Mouse (Mus musculus) lung, postnatal 36 days (tissue): ENCODE measurements around the gene Npm1.

Source experiments
- DNase-seq: peaks from one replicate; pipeline ENCODE4 v3.0.0; 2022; ENCODE audit warnings: mixed read lengths

The Npm1 gene

GRCm38 (mm10) chr11:33162998-33163506 is at the start of gene Npm1:
TSS of gene Npm1 (minus strand) at chr11:33163206.
- DNase-seq = peak; percentile 99

DNA sequence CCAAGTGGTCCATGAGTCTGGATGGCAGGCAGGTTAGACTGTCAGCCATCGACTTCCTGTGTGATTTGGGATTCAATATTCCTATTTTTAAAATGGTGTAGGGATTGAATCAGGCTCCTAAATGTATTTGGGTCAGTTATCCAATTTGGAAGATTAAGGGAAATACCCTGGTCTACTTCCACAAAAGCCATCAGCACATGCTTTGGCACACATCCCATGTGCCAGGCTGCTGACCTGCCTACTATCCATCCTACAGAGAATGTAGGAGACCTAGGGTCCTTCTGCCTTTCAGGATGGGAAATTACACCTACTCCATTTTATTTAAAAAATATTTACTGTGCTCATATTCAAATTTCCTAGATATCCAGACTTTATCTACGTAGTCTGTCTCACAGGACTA is 44.4 kb upstream of the Npm1 start:
- DNase-seq = no peak

DNA sequence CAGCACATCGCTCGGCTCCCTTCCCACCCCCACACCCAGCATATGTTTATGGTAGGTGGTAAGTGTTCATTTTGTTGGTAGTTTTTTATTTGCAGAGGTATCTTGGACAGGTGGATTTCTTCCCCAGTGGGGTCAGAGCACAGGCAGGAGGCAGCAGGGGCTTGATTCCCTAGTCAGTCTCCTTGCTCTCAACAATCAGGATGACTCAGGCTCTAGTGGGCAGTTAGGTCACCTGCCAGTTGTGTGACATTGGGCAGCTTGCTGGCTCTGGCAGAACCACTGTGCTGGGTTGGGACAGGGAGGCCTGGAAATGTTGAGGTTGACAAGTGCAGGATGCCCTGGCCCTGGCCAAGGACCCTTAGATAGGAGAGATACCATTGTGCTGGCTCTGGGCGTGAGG is 42.0 kb upstream of the Npm1 start:
- DNase-seq = no peak

DNA sequence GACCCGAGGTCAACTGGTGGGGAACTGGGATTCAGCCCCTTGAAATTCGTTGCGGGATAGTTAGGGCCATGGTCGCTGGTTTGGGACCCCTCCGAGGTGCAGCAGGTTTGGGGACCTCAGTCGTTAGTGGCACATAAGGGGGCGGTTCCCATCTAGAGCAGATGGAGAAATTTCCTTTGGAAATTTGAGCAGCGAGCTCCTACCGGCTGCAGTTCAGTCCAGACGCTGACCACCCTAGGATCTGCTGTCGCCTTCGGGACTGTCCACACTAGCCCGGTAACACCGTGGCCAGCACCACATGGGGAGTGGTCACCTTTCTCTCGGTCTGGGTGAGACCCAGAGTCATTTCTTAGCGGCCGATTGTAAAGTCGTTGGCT is 41.3 kb upstream of the Npm1 start:
- DNase-seq = no peak

DNA sequence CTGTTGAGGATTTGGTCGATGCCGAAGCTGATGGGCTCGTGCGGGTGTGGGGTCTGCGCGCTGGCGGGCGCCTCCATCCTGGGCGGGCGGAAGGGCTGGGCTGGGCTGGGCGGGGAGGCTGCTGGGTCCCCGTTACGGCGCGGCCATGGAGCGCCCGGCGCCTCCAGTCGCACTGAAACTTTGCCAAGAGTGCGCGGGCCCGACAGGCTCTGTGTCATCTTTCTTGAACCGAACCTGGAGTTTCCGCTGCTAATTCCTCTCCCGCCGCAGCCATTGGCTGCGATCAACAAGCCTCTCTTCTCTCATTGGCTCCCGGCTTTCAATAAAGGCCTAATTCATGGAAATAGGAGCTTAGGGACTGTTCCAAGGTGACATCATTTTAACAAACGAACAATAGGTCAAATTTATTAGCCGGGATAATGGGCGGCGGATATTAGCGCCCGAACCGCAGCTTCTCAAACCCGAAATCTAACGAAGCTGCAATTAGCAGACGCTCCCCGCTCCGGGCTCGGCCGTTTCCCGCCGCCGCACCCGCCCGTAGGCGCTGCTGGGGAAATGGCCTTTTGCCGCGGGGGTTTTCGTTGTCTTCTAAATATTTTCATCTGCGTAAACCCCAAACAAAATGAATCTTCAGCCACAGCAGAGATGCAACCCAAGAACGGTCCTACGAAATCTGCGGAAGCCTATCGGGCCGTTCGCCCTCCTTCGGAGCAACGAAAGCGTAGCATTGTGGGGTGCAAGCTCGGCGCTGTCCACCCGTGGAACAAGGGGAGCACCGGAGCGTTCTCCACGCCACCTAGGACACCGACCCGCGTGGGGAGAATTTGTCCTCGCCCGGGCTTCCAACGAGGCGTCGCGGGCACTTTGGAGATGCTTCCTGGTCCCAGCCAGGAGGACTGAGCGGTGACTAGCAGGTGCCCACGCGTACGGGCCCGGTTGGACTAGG is 40.6 kb upstream of the Npm1 start, which contains the start of gene Tlx3:
Gene Tlx3 (minus strand): TSS at position 207 of the 946 bp plus-strand sequence.
- DNase-seq = no peak

- DNase-seq = no peak
Observed at GRCm38 (mm10) chr11:33202972-33203371, 40.0 kb upstream of the Npm1 start.

DNA sequence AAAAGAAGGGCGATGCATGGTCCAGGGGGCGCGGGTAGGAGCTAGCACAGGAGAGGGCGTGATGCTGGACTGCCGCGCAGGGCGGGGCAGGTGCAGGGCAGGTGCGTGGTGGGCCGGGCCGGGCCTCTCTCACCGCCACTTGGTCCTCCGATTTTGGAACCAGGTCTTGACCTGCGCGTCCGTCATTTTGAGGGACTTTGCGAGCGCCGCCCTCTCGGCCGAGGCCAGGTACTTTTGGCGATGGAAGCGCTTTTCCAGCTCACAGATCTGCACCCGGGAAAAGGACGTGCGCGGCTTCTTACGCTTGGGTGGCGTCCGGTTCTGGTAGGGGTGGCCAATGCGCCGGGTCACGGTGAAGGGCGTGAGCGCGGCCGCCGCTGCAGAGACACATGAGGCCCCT is 39.3 kb upstream of the Npm1 start:
- DNase-seq = no peak

DNA sequence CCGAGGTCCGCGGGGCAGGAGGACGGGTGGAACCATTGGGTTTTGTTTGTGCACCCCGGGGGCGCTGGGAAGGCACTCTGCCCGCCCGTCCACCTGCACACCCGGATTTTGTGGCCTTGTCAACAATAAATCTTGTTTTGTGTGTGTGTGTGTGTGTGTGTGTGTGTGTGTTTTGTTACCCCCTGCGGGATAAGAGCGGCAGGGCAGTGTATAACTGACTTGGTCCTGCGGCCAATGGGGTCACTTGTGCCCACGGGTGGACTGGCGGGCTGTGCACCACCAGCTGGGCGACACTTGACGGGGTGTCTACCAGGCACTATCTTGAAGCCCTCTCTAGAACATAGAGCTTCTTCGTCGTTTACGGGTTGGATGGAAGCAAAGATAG is 38.6 kb upstream of the Npm1 start:
- no peak for DNase-seq

- DNase-seq = no peak
Observed at GRCm38 (mm10) chr11:33200764-33201625, 38.0 kb upstream of the Npm1 start.

GRCm38 (mm10) chr11:33199906-33200763 is 37.1 kb upstream of the Npm1 start:
- DNase-seq = no peak

- DNase-seq = no peak
Observed at GRCm38 (mm10) chr11:33199117-33199514, 36.1 kb upstream of the Npm1 start.

GRCm38 (mm10) chr11:33198351-33199116 is 35.5 kb upstream of the Npm1 start:
- no peak for DNase-seq

GRCm38 (mm10) chr11:33197673-33198072 is 34.7 kb upstream of the Npm1 start:
- no peak for DNase-seq

GRCm38 (mm10) chr11:33197133-33197514 is 34.1 kb upstream of the Npm1 start:
- DNase-seq = no peak

DNA sequence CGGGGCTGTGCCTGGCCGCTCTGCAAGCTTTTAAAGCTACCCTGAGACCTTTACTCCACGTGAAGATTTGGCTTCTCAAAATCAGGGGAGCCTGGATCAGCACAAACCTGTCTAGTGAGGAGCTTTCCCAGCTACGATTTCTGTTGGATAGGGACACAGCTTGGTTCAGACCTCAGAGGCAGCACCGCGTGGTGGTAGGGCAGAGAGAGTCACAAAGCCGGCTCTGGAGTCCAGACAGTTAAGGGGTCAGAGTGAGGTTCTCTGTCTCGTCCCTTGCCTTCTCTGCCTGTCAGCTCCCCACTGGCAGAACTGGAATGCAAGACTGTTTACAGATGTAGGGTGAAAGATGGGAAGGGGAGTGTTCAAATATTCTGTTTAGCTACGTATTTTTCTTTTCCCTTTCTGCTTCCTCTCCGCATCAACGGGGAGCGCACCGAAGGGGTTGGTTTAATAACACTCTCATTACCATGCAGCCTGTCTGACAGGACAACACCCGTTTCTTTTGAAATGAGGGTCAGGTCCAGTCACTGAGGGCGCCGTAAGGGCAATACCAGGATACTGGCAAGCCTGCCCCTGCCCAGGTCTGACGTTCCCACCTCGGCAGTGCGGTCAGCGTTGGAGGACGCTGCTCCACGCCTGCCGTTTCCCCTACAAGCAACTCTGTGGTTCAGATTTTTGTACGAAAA is 33.6 kb upstream of the Npm1 start:
- no peak for DNase-seq

DNA sequence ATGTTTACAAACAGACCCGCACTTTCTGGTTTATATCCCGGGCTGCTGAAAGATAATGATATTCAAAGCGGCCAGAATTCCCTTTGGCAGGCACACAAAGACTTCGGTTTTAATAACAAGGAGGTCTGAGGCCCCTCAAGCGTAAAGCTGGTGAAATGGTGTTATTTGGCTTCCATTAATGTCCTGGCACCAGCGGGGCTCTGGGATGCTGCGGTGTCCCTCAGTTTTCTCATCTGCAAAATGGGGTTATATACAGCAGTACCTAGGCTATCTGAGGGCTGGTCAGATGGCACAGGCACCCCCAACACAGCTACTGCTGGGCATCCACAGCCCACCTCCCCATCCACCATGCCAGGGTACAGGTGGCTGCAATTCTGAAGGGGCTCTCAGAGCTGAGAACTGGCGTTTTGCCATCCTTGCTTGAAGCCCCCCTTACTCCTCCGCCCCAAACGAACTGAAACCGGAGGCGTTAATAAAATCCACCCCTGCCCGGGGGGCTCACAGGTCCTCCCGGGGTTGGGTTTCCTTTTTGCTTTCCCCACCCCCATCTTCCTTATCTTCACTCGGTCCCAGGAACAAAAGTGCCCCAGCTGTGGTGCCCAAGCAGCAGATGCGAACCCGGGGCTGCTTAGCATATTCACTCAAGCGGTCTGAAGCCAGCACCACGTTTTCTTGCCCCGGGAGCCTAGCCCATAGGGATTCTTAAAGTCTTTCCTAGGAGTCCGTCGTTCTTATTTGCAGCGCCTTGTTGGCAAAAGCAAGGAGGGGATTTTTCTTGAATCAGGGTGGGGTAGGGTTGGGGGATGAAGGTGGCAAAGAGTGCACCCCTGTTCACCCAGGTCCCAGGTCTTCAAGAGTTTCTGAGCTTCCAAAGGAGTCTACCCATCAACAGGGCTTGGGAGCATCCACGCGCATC is 32.8 kb upstream of the Npm1 start:
- no peak for DNase-seq

DNA sequence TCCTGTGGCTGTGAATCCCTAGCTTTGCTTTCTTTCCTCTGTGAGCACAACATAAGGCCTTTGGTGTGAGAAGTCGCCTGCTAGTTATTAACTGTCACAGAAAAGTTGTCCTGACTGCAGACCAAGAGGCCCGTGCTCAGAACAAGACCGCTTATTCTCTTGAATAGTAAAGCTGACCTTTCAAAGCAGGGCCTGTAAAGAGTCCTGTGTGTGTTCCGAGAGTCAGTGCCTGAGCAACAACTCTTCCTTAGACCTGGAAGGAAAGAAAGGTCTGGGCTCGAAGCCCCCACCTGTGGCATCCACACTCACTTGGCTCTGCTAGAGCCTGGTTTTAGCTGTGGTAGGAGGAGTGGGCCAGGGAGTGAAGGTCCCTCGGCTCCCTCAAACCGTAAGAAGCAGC is 32.1 kb upstream of the Npm1 start:
- no peak for DNase-seq

- DNase-seq = no peak
Observed at GRCm38 (mm10) chr11:33193695-33194094, 30.7 kb upstream of the Npm1 start.

GRCm38 (mm10) chr11:33181804-33182203 is 18.8 kb upstream of the Npm1 start:
- no peak for DNase-seq

DNA sequence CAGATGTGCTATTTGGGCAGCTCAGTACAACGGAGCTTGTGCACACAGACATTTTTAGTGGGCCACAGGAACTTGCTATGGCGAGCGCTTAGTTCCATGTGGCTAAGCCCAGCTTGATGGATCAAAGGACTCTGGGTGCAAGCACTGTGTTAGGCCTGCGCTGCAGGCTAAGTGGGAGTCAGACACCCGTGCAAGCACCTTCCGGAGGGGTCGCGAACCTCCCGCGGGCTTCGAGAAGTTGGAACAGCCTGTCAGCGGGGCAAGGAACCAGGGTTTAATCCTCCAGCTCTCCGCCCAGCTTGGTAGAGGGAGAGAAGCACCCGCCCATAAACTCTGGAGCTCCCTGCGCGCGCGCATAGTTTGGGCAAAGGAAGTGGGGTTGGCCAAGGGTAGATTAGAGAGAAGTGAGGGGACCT is 17.7 kb upstream of the Npm1 start:
- no peak for DNase-seq
